Mouse (Mus musculus): Measurements from ENCODE around the gene Pqlc3.

GRCm38 (mm10) chr12:17049796-17050195 lies 49.6 kb upstream of the Pqlc3 start:
- no peak for TF ChIP-seq POLR2A (IDR thresholded peaks at IDR 0.05; ENCODE audit: insufficient read length, low read depth)
- no peak for TF ChIP-seq REST (IDR thresholded peaks at IDR 0.05; ENCODE audit: insufficient read depth, insufficient read length)

Data from myocyte (in vitro differentiated cells).